Mouse (Mus musculus): ENCODE measurements around the gene Ostm1.

DNA sequence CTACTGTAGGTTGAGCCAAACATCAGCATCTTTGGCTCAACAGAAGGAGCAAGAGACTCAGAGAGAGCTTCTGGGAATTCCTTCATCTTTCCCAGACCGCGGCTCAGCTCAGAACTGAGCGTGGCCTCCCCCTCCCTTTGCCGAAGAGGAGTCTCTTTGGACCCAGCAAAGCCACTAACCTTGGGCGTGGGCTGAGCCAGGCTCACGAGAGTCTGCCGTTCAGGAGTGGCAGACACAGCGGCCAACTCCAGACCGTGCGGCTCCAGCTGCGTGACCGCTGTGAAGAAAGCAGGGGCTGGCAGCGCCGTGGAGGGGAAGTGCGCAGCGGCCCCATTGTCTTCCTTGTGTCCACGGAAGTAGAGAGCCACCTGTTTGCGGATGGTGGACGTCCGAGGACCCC lies 11.1 kb upstream of the Ostm1 start:
- no peak for TF ChIP-seq CEBPB (IDR thresholded peaks at IDR 0.05; ENCODE audit: low read depth)
- no peak for TF ChIP-seq CTCF (IDR thresholded peaks at IDR 0.05; ENCODE audit: control insufficient read depth, insufficient read depth, insufficient read length)
- TF ChIP-seq FOSL1 (IDR thresholded peaks at IDR 0.05; ENCODE audit: insufficient read depth, low read length, poor library complexity, severe bottlenecking) = no peak
- TF ChIP-seq USF1 (IDR thresholded peaks at IDR 0.05; ENCODE audit: low read depth) = no peak
- no peak for TF ChIP-seq MAX (IDR thresholded peaks at IDR 0.05)
